Mouse (Mus musculus): ENCODE measurements at regions not wholly inside any gene's neighbourhood (a gene's known extent, or its start where the extent isn't known, plus 50 kb on each side); places are given as distances from the start of the nearest gene placed in this dataset.
"Not testable (repeated sequence)": the region's sequence is repeated elsewhere in the genome, so short reads cannot be mapped to it uniquely, and the experiment has no call there.

GRCm38 (mm10) chr2:149203896-149204295, 186.9 kb upstream of the Gm10750 start:
- no peak for DNase-seq (ENCODE audit: low spot score)

GRCm38 (mm10) chr2:149195736-149196135, 178.7 kb upstream of the Gm10750 start:
- DNase-seq (ENCODE audit: low spot score), result no peak

GRCm38 (mm10) chr2:149158434-149158833, 141.4 kb upstream of the Gm10750 start:
- DNase-seq (ENCODE audit: low spot score), result peak; percentile 38

- DNase-seq (ENCODE audit: low spot score), result not testable (repeated sequence)
Observed at GRCm38 (mm10) chr2:149109551-149109950, 92.5 kb upstream of the Gm10750 start.

- no peak for DNase-seq (ENCODE audit: low spot score)
Observed at GRCm38 (mm10) chr2:149092146-149092545, 75.1 kb upstream of the Gm10750 start.

All from testis, postnatal 10 days (tissue).